Mouse (Mus musculus) T-helper 2 cell (primary cell): Measurements from ENCODE around the gene Grk5.

Experiments used
- in situ Hi-C: fragments of 300-600 bp; cut with MboI, MseI; formaldehyde crosslinking; loops from one replicate; pipeline ENCODE4 v1.15.1; 2025; ENCODE audit warnings: high pct_unique_total_duplicates

Gene Grk5

DNA sequence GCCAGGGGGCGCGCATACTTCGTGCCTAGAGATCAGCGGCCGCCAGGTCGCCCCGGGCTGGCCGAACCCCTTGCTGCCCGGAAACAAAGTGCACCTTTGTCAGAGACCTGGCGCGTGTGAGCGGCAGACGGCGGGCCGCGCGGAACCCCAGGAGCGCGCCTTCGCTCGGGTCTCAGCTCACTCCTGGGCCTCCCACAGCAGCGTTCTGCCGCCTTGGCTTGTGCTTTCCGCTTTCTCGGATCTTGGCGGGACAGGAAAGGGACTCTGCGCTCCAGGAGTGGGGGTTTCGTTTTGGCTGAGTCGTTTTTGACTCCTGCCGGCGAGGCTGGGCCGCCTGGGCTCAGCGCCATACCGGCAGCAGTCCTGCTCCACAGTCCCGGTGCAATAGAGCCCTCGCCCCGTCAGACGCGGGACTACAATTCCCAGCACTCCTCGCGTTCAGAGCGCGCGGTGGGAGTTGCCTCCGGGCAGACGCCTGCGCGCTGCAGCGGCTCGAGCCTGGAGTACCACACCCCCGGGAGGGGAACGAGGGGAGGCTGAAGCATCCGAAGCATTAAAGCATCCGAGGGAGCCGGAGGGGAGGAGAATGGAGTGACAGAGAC lies at the start of gene Grk5:
Grk5 (plus strand) TSS at position 36 of the 602 bp plus-strand sequence.
- in situ Hi-C loops, result loop anchor here (5.0 kb wide), 1 partner anchor 192 kb away; no protein-coding TSS in a partner anchor

DNA sequence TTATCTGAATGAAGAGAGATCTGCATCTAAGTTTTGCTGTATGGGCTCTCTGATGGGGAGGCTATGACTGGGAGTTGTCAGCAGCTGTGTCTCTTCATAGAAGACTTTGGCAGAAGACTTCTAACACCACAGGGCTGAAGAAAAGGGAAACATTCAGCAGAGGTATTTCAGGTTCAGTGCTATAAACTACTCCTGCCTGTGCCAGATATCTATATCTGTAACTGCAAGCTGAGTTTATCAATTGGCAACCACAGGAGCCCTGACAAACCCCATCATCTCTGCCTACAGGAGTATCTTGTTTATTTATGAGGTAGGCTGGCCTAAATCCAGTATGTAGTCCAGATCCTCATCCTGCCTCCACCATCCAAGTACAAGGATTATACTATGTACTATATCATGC lies 46.2 kb upstream of the Grk5 start:
- in situ Hi-C loops, result loop anchor here (5.0 kb wide), 1 partner anchor 234 kb away; no protein-coding TSS in a partner anchor

- in situ Hi-C loops, result no loop called here
These were observed 43.8 kb upstream of the Grk5 start for GRCm38 (mm10) chr19:60845731-60846130.

DNA sequence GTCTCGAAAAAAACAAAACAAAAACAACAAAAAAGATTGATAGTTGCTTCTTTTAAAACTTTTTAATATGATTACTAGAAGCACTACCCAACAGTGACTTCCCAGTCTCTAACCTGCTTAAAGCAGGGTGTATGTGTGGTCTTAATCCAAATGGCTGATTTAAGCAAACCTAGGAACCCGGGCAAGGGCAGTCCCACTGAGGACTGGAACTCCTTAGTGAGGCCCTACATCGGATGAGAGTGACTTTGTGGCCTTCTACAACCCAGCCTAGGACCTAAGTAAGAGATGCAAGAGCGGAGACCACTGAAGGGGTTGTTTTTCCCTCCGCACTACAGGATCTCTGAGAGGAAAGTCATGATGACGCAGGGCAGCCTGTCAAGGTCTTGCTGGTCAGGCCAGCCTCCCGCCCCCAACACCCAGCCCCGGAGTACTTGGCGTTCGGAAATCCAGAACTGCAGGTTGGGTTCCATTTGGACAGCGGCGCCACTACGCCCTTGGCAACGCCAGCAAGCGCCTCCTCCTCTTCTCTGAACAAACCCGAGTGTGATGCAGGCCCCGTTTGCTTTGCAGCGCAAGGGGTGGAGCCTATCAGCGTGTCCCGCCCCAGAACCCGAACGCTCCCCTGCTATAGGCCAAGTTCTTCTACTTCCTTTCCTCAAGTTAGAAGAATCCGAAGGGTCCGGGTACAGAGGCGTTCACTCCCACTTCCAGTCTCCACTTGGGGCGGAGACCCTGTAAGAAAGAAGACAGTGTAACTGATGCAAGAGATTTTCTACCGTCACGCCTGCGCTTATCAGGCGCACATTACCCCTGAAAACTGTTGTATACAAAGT lies 28.5 kb upstream of the Grk5 start, which contains the start of gene Sfxn4:
Sfxn4 (minus strand) TSS at position 612 of the 833 bp plus-strand sequence.
- in situ Hi-C loops, result no loop called here

DNA sequence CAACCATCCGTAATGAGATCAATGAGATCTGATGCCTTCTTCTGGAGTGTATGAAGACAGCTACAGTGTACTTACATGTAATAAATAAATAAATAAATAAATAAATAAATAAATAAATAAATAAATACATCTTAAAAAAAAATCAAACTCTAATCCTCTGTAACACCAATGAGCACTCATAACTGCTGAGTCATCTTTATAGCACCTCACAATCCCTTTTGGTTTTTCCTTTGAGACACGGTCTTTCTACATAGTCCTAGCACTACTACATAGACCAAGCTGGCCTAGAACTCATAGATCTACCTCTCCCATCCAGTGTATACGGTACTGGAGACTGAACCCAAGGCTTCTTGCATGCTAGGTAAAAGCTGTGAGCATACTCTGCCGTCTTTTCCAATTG lies 23.4 kb upstream of the Grk5 start:
- in situ Hi-C loops, result loop anchor here (5.0 kb wide), 1 partner anchor 69 kb away; no protein-coding TSS in a partner anchor

GRCm38 (mm10) chr19:60870489-60870888 lies 19.1 kb upstream of the Grk5 start:
- in situ Hi-C loops, result no loop called here

DNA sequence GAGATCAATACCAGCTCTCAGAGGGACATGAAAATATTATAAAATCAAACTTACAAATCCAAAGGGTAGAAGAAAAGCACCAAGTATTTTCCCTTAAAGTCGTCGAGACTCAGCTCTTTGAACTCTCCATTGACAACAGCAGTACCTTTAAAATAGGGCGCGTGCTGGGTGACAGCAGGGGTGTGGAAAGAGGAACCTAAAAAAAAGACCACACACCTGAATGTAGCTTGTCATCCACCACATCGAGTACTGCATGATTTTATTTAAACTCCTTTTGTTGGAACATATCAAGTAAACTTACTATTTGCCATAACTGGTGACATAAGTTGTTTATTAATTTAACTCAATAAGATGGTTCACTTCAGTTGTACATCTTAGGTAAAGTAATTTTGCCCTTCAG lies 18.2 kb upstream of the Grk5 start:
- in situ Hi-C loops, result no loop called here

GRCm38 (mm10) chr19:60872272-60872671 lies 17.3 kb upstream of the Grk5 start:
- in situ Hi-C loops, result no loop called here

DNA sequence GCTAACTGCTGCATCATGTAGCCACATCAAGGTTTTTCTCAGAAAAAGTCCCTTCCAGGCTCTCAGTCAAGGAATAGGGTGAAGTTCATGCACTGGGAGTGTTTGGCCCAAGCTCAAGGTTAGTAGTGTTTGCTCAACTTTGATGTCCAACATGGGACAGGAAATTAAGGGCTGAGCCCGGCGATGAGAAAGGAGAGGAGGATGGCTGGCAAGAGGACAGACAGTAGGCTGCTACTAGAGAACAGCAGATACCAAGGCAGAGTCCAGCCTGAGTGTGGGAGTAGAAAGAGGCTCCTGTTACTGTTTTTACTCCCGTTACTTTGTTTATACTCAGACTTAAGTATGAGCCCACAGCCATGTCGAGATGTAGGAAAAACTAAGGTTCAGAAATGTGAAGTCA lies 16.0 kb upstream of the Grk5 start:
- in situ Hi-C loops, result no loop called here

GRCm38 (mm10) chr19:60874064-60874694 lies 15.4 kb upstream of the Grk5 start, which contains the start of gene Prdx3:
Gene Prdx3, minus strand, starts transcription at chr19:60874556.
- in situ Hi-C loops, result no loop called here

DNA sequence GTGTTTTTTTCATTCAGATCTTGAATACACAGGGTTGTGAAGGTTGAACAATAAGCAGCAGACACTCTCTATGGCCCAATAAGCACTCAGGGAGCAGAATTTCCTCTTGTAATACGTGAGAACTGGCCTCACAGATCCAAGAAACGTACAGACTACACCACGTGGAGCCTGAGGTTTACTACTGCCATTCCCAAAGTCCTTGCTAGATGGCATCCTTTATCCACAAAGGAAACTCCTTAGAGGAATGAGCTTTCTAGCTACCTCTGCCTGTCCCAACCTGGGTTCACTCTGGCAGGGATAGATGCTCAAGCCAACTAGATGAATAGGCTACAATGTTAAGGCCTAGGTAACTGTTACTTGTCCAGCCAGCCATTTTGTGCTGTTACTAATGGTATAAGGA lies 6.4 kb upstream of the Grk5 start:
- in situ Hi-C loops, result no loop called here

- in situ Hi-C loops, result loop anchor here (5.0 kb wide), 1 partner anchor 195 kb away; no protein-coding TSS in a partner anchor
These were observed 1.9 kb upstream of the Grk5 start for GRCm38 (mm10) chr19:60887637-60888036.

DNA sequence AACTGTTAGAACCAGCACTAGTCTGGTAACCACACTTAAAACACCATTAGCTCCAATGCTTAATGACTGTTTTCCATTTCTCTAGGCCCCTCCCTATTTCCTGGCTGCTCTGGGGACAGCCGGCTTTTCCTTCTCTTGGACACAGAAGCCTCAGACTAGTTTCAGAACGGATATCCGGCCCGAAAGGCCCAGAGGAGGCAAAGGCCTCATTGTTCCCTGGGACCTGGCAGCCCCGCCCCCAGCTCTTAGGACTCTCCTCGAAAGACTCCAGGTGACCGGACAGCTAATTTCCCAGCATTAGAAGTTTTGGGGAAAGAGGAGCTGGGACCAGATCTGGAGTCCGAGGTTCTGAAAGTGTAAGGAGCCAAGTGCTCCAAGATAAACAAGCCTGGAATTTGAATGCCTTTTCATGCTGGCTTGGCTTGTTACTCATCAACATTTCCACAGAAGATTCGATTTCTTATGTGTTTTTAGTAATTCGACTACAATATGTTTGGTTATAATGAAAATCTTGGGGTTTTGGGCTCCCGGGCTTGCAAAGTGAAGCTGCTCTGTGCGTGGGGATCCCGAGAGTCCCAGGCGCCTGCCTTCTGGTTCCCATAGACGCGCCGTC lies 342 bp upstream of the Grk5 start:
- in situ Hi-C loops, result loop anchor here (5.0 kb wide), 1 partner anchor 193 kb away; no protein-coding TSS in a partner anchor

DNA sequence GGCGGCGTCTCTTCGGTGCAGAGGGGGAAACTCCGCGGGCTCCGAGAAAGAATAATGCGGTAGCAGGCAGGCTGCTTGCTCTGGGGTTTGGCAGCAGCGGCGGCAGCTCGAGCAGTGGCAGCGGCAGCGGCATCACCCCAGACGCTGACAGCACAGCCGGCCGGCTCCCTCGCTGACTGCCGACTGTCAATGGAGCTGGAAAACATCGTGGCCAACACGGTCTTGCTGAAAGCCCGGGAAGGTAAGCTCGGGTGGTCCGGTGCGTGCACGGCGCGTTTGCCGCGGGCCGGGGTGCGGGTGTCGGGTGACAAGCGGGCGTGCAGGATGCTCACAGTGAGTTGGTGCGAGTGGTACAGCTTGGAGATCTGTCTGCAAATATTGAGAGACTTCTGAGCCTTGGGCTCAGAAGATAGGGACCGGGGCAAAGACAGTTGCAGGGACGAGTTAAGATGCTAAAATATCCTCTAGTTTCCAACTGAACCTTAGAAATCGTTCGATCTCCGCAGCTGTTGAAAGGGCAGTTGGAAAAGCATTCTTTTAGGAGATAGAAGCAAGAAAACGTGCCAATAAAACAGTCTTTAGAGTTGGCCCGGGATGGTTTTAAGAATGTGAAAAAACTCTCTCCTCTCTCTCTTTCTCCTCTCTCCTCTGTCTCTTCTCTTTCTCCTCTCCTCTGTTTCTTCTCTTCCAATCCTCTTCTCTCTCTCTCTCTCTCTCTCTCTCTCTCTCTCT lies 1.0 kb downstream of the Grk5 start:
- in situ Hi-C loops, result no loop called here

DNA sequence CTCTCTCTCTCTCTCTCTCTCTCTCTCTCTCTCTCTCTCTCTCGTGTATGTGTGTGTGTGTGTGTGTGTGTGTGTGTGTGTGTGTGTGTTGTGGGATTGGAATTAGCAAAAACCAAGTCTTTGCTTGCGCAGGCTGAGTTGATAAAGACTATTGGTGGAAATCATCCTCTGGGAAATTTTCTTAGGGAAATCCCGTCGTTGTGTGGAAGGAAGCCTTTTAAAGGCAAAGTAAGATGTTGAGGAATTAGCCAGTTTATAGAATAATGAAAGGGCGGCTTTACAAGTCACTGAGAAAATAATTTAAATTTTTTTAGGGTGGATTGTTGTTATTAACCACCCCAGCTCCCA lies 1.5 kb downstream of the Grk5 start:
- in situ Hi-C loops, result no loop called here

GRCm38 (mm10) chr19:60891934-60892547 lies 2.5 kb downstream of the Grk5 start:
- in situ Hi-C loops, result no loop called here

GRCm38 (mm10) chr19:60895251-60895880 lies 5.8 kb downstream of the Grk5 start:
- in situ Hi-C loops, result no loop called here

- in situ Hi-C loops, result loop anchor here (5.0 kb wide), 1 partner anchor 34 kb away; no protein-coding TSS in a partner anchor
These were observed 13.6 kb downstream of the Grk5 start for GRCm38 (mm10) chr19:60903139-60903538.

DNA sequence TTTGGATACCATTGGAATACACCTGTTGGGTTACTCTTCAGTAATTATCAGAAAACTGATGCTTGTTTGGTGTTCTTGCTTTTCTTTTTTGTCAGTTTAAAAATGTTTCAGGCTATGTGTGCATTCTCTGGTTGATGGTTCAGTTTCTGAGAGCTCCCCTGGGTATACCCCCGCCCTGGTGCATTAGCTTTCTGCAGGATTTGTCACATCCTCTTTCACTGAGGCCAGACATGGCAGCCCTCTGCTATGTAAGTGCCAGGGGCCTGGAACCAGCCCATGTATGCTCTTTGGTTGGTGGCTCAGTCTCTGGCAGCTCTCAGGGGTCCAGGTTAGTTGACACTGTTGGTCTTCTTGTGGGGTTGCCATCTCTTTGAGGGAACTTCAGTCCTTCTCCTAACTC lies 14.4 kb downstream of the Grk5 start:
- in situ Hi-C loops, result loop anchor here (5.0 kb wide), 1 partner anchor 33 kb away; no protein-coding TSS in a partner anchor

DNA sequence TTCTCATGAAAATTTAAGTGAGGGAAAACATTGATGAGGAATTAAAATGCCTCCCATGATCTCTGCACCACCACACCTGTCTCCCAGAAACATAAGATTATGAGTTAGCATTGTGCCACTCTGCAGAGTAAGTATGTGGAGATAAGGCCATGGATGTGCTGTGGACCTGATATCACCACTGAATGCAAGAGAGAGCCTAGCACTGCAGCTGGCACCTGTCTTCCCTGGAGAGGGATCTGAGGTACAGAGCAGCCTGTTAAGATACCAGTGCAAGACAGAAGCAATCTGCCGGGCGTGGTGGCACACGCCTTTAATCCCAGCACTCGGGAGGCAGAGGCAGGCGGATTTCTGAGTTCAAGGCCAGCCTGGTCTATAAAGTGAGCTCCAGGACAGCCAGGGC lies 15.9 kb downstream of the Grk5 start:
- in situ Hi-C loops, result no loop called here
